Mouse (Mus musculus): ENCODE results near the gene Psap. TPM values are rescaled to one million over a fixed set of nuclear protein-coding genes. Genes with fewer than 3 reads are reported as not detected.
A peak's percentile ranks its signal among the peaks of the same experiment; 100 is the strongest.

Psap gene
- total and polyA plus RNA-seq, 2 experiments from 2014 or later = 281 to 768 TPM

GRCm38 (mm10) chr10:60262386-60262785 is 15.0 kb upstream of the Psap start:
- Histone ChIP-seq H3K4me2 (ENCODE audit: low read depth, low read length) (no peak overlapping the region), H3K36me3 (ENCODE audit: insufficient read depth, low read length) (no peaks in the 10 kb centered on the region), H3K27me3 (ENCODE audit: insufficient read depth, low read length) (no peaks in the 10 kb centered on the region), H3K4me1 (ENCODE audit: insufficient read depth, low read length) (no peaks in the 10 kb centered on the region; the same call in 1 of the 2 replicates), H3K9ac (replicated peaks; ENCODE audit: low read length) (no peak overlapping the region), H3K4me3 (ENCODE audit: low read length) (no peak overlapping the region), H3K9me3 (ENCODE audit: low read length) (no peaks in the 10 kb centered on the region), H3K27ac (peak overlapping the region; percentile 56; the same call in 1 of the 2 replicates)
- peak; percentile 93 for ATAC-seq
- WGBS = 14% methylated on average over 3 of the region's 3 CpGs
- peak; percentile 90 for DNase-seq (ENCODE audit: low spot score)
- no peak for TF ChIP-seq CTCF (IDR thresholded peaks at IDR 0.05; ENCODE audit: low read depth)

DNA sequence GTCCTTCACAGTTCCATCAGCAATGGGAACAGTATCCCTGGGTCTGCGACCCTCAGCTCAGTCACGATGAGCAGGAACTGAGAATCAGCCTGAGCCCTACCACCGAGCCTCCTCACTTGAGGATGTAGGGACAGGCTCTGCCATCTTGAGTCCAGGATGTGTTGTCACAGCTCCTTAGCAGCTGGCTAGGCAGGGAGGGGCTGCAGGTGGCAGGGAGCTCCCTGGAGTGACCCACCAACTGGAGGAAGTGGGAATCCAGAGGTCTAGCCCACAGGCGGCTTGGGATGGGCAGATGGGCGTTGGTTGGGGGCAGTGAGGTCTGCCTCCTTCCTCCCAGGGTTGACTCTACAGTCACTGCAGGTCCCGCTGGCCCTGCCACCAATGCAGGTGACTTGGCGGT is 14.1 kb upstream of the Psap start:
- no peak overlapping the region for H3K27ac ChIP-seq
- WGBS = 92% methylated on average over 7 of the region's 7 CpGs
- H3K4me3 ChIP-seq (ENCODE audit: low read length) = no peak overlapping the region

GRCm38 (mm10) chr10:60265252-60265651 is 12.2 kb upstream of the Psap start:
- H3K9me3 ChIP-seq (ENCODE audit: low read length) = no peaks in the 10 kb centered on the region
- H3K4me1 ChIP-seq (ENCODE audit: insufficient read depth, low read length) = no peaks in the 10 kb centered on the region; the same call in 1 of the 2 replicates
- TF ChIP-seq CTCF (IDR thresholded peaks at IDR 0.05; ENCODE audit: low read depth) = no peak
- no peak overlapping the region for H3K27ac ChIP-seq
- H3K9ac ChIP-seq (replicated peaks; ENCODE audit: low read length) = no peak overlapping the region
- no peak overlapping the region for H3K4me2 ChIP-seq (ENCODE audit: low read depth, low read length)
- H3K27me3 ChIP-seq (ENCODE audit: insufficient read depth, low read length) = no peaks in the 10 kb centered on the region
- ATAC-seq (no peak), DNase-seq (ENCODE audit: low spot score) (peak; percentile 44)
- H3K4me3 ChIP-seq (ENCODE audit: low read length) = no peak overlapping the region
- no peaks in the 10 kb centered on the region for H3K36me3 ChIP-seq (ENCODE audit: insufficient read depth, low read length)
- WGBS = 58% methylated on average over 10 of the region's 10 CpGs

More for the DNA sequence above, 14.1 kb upstream of the Psap start:
- DNase-seq (ENCODE audit: low spot score) (no peak), ATAC-seq (no peak)
- Histone ChIP-seq H3K27me3 (ENCODE audit: insufficient read depth, low read length) (no peaks in the 10 kb centered on the region), H3K36me3 (ENCODE audit: insufficient read depth, low read length) (no peaks in the 10 kb centered on the region), H3K9ac (replicated peaks; ENCODE audit: low read length) (no peak overlapping the region), H3K9me3 (ENCODE audit: low read length) (no peaks in the 10 kb centered on the region), H3K4me1 (ENCODE audit: insufficient read depth, low read length) (no peaks in the 10 kb centered on the region; the same call in 1 of the 2 replicates), H3K4me2 (ENCODE audit: low read depth, low read length) (no peak overlapping the region)
- TF ChIP-seq CTCF (IDR thresholded peaks at IDR 0.05; ENCODE audit: low read depth) = no peak

DNA sequence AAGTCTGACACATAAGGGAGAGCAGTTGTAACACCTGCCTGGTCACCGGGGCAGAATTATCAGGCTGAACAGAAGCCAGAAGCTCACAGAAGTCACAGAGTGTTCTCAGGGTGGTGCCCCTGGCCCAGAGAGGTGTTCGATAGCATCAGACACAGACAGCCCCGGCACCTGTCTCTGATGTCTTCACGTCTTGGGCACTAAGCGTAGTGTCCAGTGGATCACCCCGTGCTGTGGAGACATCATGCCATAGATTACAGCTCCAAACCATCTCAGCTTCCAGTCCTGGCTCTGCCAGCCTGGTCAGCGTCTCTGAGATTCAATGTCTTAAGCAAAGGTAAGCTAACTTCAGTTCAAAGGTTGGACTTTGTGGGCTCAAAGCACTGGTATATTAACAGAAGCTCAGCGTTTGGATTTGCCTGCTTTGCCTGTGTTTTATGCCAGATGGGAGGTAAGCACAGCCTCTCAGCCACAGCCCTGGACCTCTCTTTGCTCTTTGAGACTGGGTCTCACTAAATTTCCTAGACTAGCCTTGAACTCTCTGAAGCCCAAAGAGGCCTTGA is 10.5 kb upstream of the Psap start:
- Histone ChIP-seq H3K27ac (no peak overlapping the region), H3K4me1 (ENCODE audit: insufficient read depth, low read length) (no peaks in the 10 kb centered on the region; the same call in 1 of the 2 replicates), H3K27me3 (ENCODE audit: insufficient read depth, low read length) (no peaks in the 10 kb centered on the region), H3K9ac (replicated peaks; ENCODE audit: low read length) (no peak overlapping the region), H3K4me2 (ENCODE audit: low read depth, low read length) (no peak overlapping the region), H3K9me3 (ENCODE audit: low read length) (no peaks in the 10 kb centered on the region), H3K4me3 (ENCODE audit: low read length) (no peak overlapping the region), H3K36me3 (ENCODE audit: insufficient read depth, low read length) (no peaks in the 10 kb centered on the region)
- ATAC-seq = no peak
- 89% methylated on average over 8 of the region's 8 CpGs for WGBS
- DNase-seq (ENCODE audit: low spot score) = no peak
- TF ChIP-seq CTCF (IDR thresholded peaks at IDR 0.05; ENCODE audit: low read depth) = no peak

DNA sequence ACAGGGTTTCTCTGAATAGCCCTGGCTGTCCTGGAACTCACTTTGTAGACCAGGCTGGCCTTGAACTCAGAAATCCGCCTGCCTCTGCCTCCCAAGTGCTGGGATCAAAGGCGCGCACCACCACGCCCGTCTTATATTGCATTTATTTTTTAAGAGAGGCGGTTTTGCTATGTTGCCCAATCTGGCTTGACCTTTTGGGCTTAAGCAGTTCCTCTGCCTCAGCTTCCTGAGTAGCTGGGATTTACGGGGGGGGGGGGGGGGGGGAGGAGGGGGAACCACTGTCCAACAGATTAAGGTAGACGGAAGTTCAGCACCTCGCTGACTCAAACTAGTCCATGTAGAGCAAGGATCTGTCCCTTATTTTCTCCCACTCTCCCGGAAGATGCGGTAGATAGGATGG is 8.7 kb upstream of the Psap start:
- ATAC-seq (no peak), DNase-seq (ENCODE audit: low spot score) (no peak)
- no peaks in the 10 kb centered on the region for H3K36me3 ChIP-seq (ENCODE audit: insufficient read depth, low read length)
- H3K27ac ChIP-seq = no peak overlapping the region
- WGBS = 87% methylated on average over 11 of the region's 11 CpGs
- no peak overlapping the region for H3K4me2 ChIP-seq (ENCODE audit: low read depth, low read length)
- H3K9ac ChIP-seq (replicated peaks; ENCODE audit: low read length) = no peak overlapping the region
- no peaks in the 10 kb centered on the region for H3K4me1 ChIP-seq (ENCODE audit: insufficient read depth, low read length)
- H3K9me3 ChIP-seq (ENCODE audit: low read length) = no peaks in the 10 kb centered on the region
- no peaks in the 10 kb centered on the region for H3K27me3 ChIP-seq (ENCODE audit: insufficient read depth, low read length)
- H3K4me3 ChIP-seq (ENCODE audit: low read length) = no peak overlapping the region
- no peak for TF ChIP-seq CTCF (IDR thresholded peaks at IDR 0.05; ENCODE audit: low read depth)

- WGBS = 70% methylated on average over 13 of the region's 13 CpGs
These were observed 8.0 kb upstream of the Psap start for GRCm38 (mm10) chr10:60269141-60270064.

More at GRCm38 (mm10) chr10:60269141-60270064, 8.0 kb upstream of the Psap start:
- Histone ChIP-seq H3K9ac (replicated peaks; ENCODE audit: low read length) (no peak overlapping the region), H3K27me3 (ENCODE audit: insufficient read depth, low read length) (no peaks in the 10 kb centered on the region), H3K9me3 (ENCODE audit: low read length) (no peaks in the 10 kb centered on the region), H3K4me3 (ENCODE audit: low read length) (no peak overlapping the region), H3K4me2 (ENCODE audit: low read depth, low read length) (no peak overlapping the region), H3K27ac (no peak overlapping the region), H3K4me1 (ENCODE audit: insufficient read depth, low read length) (no peaks in the 10 kb centered on the region), H3K36me3 (ENCODE audit: insufficient read depth, low read length) (no peaks in the 10 kb centered on the region)
- TF ChIP-seq CTCF (IDR thresholded peaks at IDR 0.05; ENCODE audit: low read depth) = no peak
- peak; percentile 66; the same call in 1 of the 2 replicates for ATAC-seq
- DNase-seq (ENCODE audit: low spot score) = no peak
